Mouse (Mus musculus) embryonic facial prominence, embryonic 13.5 days (tissue): ENCODE results near the gene Cmah. TPM values are rescaled to one million over a fixed set of nuclear protein-coding genes. Genes with fewer than 3 reads are reported as not detected.

Source experiments
- ATAC-seq: fragments of 200-750 bp; cut with Nextera tagmentation; 2 replicates; pipeline ENCODE4 v1.8.0; 2017; ENCODE audit warnings: low read depth; ENCODE audit not compliant: insufficient number of reproducible peaks, insufficient read depth, low FRiP score, low TSS enrichment
- H3K27ac ChIP-seq: fragments of 300-500 bp; sonication (generic); 2 replicates; pipeline ENCODE4 v1.5.1; 2015; ENCODE audit warnings: moderate library complexity, mild to moderate bottlenecking, inconsistent platforms
- H3K27me3 ChIP-seq: fragments of 300-500 bp; sonication (generic); 2 replicates; pipeline ENCODE4 v1.6.1; 2015; ENCODE audit warnings: mild to moderate bottlenecking, inconsistent platforms
- H3K36me3 ChIP-seq: fragments of 300-500 bp; sonication (generic); 2 replicates; pipeline ENCODE4 v1.6.1; 2015; ENCODE audit warnings: mild to moderate bottlenecking, inconsistent platforms
- H3K4me1 ChIP-seq: fragments of 300-500 bp; sonication (generic); 2 replicates; pipeline ENCODE4 v1.6.1; 2015; ENCODE audit warnings: inconsistent platforms
- H3K4me2 ChIP-seq: fragments of 300-500 bp; sonication (generic); 2 replicates; pipeline ENCODE4 v1.6.1; 2015; ENCODE audit warnings: moderate library complexity, mild to moderate bottlenecking, inconsistent platforms
- H3K4me3 ChIP-seq: fragments of 300-500 bp; sonication (generic); 2 replicates; pipeline ENCODE4 v1.5.1; 2015; ENCODE audit warnings: mild to moderate bottlenecking, inconsistent platforms
- H3K9ac ChIP-seq: fragments of 300-500 bp; sonication (generic); 2 replicates; pipeline ENCODE4 v1.6.1; 2015; ENCODE audit warnings: mild to moderate bottlenecking, inconsistent platforms
- H3K9me3 ChIP-seq: fragments of 300-500 bp; sonication (generic); 2 replicates; pipeline ENCODE4 v1.6.1; 2016; ENCODE audit warnings: inconsistent platforms
- WGBS: fragments of 180-500 bp; shearing (Covaris S2); methylation state at CpG from one replicate; pipeline ENCODE4 v1.1.7; 2015; ENCODE audit warnings: mixed read lengths; 5-methylcytosine and 5-hydroxymethylcytosine counted together
- polyA plus RNA-seq: library from polyadenylated mRNA; unstranded; fragments of >200 nt; fragmentation: Nextera tagmentation; extraction: Ambion mirVana; gene quantifications from 2 replicates; pipeline ENCODE4 v1.2.1, GENCODE M21; 2015

Gene Cmah
- polyA plus RNA-seq, 1 experiment from 2014 or later: 0.22 TPM

- no peak overlapping the region for H3K4me3 ChIP-seq
- H3K9me3 ChIP-seq: no peaks in the 10 kb centered on the region
- H3K9ac ChIP-seq: no peak overlapping the region
- H3K4me2 ChIP-seq: no peak overlapping the region
- no peak overlapping the region for H3K27ac ChIP-seq
- H3K27me3 ChIP-seq: no peaks in the 10 kb centered on the region
- peaks cover 5% of the 10 kb centered on the region; the same call in 1 of the 2 replicates for H3K4me1 ChIP-seq
- WGBS: 44% methylated on average over 5 of the region's 5 CpGs
- no peaks in the 10 kb centered on the region for H3K36me3 ChIP-seq
- no peak for ATAC-seq
Measured at GRCm38 (mm10) chr13:24505812-24506211, 178.6 kb downstream of the Cmah start.

GRCm38 (mm10) chr13:24507156-24507555, 180.0 kb downstream of the Cmah start:
- H3K9ac ChIP-seq: no peak overlapping the region
- no peaks in the 10 kb centered on the region for H3K36me3 ChIP-seq
- H3K27me3 ChIP-seq: no peaks in the 10 kb centered on the region
- H3K4me1 ChIP-seq: peaks cover 5% of the 10 kb centered on the region; the same call in 1 of the 2 replicates
- no peak overlapping the region for H3K4me2 ChIP-seq
- H3K9me3 ChIP-seq: no peaks in the 10 kb centered on the region
- H3K27ac ChIP-seq: no peak overlapping the region
- no peak overlapping the region for H3K4me3 ChIP-seq
- no peak for ATAC-seq
- 47% methylated on average over 6 of the region's 6 CpGs for WGBS

GRCm38 (mm10) chr13:24508917-24509316, 181.7 kb downstream of the Cmah start:
- no peaks in the 10 kb centered on the region for H3K36me3 ChIP-seq
- WGBS: 39% methylated on average over 1 of the region's 1 CpGs
- H3K27ac ChIP-seq: no peak overlapping the region
- no peak overlapping the region for H3K9ac ChIP-seq
- no peak overlapping the region for H3K4me2 ChIP-seq
- no peak for ATAC-seq
- no peaks in the 10 kb centered on the region for H3K9me3 ChIP-seq
- H3K4me3 ChIP-seq: no peak overlapping the region
- peaks cover 5% of the 10 kb centered on the region; the same call in 1 of the 2 replicates for H3K4me1 ChIP-seq
- H3K27me3 ChIP-seq: no peaks in the 10 kb centered on the region

GRCm38 (mm10) chr13:24511367-24511766, 184.2 kb downstream of the Cmah start:
- Histone ChIP-seq H3K27me3 (no peaks in the 10 kb centered on the region), H3K4me2 (no peak overlapping the region), H3K36me3 (no peaks in the 10 kb centered on the region), H3K4me1 (peaks cover 5% of the 10 kb centered on the region; the same call in 1 of the 2 replicates), H3K9me3 (no peaks in the 10 kb centered on the region), H3K4me3 (no peak overlapping the region), H3K9ac (no peak overlapping the region), H3K27ac (no peak overlapping the region)
- no peak for ATAC-seq
- WGBS: 77% methylated on average over 1 of the region's 1 CpGs

- ATAC-seq: no peak
- Histone ChIP-seq H3K36me3 (no peaks in the 10 kb centered on the region), H3K9me3 (no peaks in the 10 kb centered on the region), H3K4me3 (no peak overlapping the region), H3K27me3 (no peaks in the 10 kb centered on the region), H3K4me2 (no peak overlapping the region), H3K4me1 (peaks cover 2% of the 10 kb centered on the region; the same call in 1 of the 2 replicates), H3K27ac (no peak overlapping the region), H3K9ac (no peak overlapping the region)
- WGBS: 74% methylated on average over 14 of the region's 14 CpGs
Measured at GRCm38 (mm10) chr13:24511932-24512520, 184.8 kb downstream of the Cmah start.

GRCm38 (mm10) chr13:24513717-24514116, 186.5 kb downstream of the Cmah start:
- no peaks in the 10 kb centered on the region for H3K36me3 ChIP-seq
- no peaks in the 10 kb centered on the region for H3K9me3 ChIP-seq
- no peaks in the 10 kb centered on the region for H3K4me1 ChIP-seq
- no peak overlapping the region for H3K4me2 ChIP-seq
- no peak overlapping the region for H3K27ac ChIP-seq
- no peak overlapping the region for H3K9ac ChIP-seq
- H3K4me3 ChIP-seq: no peak overlapping the region
- WGBS: 87% methylated on average over 3 of the region's 3 CpGs
- H3K27me3 ChIP-seq: no peaks in the 10 kb centered on the region
- no peak for ATAC-seq

GRCm38 (mm10) chr13:24515101-24515675, 188.0 kb downstream of the Cmah start:
- Histone ChIP-seq H3K27ac (no peak overlapping the region), H3K36me3 (no peaks in the 10 kb centered on the region), H3K4me1 (no peaks in the 10 kb centered on the region), H3K27me3 (no peaks in the 10 kb centered on the region), H3K9ac (no peak overlapping the region), H3K4me2 (no peak overlapping the region), H3K4me3 (no peak overlapping the region), H3K9me3 (no peaks in the 10 kb centered on the region)
- 43% methylated on average over 6 of the region's 6 CpGs for WGBS
- no peak for ATAC-seq

GRCm38 (mm10) chr13:24517757-24518156, 190.6 kb downstream of the Cmah start:
- Histone ChIP-seq H3K27me3 (no peaks in the 10 kb centered on the region), H3K9me3 (no peaks in the 10 kb centered on the region), H3K27ac (no peak overlapping the region), H3K4me2 (no peak overlapping the region), H3K36me3 (no peaks in the 10 kb centered on the region), H3K4me3 (no peak overlapping the region), H3K9ac (no peak overlapping the region), H3K4me1 (peaks cover 7% of the 10 kb centered on the region; the same call in 1 of the 2 replicates)
- WGBS: 68% methylated on average over 2 of the region's 2 CpGs
- ATAC-seq: no peak

GRCm38 (mm10) chr13:24518887-24519286, 191.7 kb downstream of the Cmah start:
- no peak overlapping the region for H3K27ac ChIP-seq
- no peaks in the 10 kb centered on the region for H3K27me3 ChIP-seq
- H3K4me1 ChIP-seq: peaks cover 11% of the 10 kb centered on the region; the same call in 1 of the 2 replicates
- no peak overlapping the region for H3K4me2 ChIP-seq
- H3K36me3 ChIP-seq: no peaks in the 10 kb centered on the region
- H3K9me3 ChIP-seq: no peaks in the 10 kb centered on the region
- no peak for ATAC-seq
- WGBS: 29% methylated on average over 6 of the region's 6 CpGs
- no peak overlapping the region for H3K4me3 ChIP-seq
- H3K9ac ChIP-seq: no peak overlapping the region

GRCm38 (mm10) chr13:24519976-24520647, 192.9 kb downstream of the Cmah start:
- Histone ChIP-seq H3K9me3 (no peaks in the 10 kb centered on the region), H3K27ac (no peak overlapping the region), H3K4me2 (no peak overlapping the region), H3K4me1 (peaks cover 12% of the 10 kb centered on the region; the same call in 1 of the 2 replicates), H3K27me3 (no peaks in the 10 kb centered on the region), H3K4me3 (no peak overlapping the region), H3K36me3 (no peaks in the 10 kb centered on the region), H3K9ac (no peak overlapping the region)
- 81% methylated on average over 14 of the region's 14 CpGs for WGBS
- no peak for ATAC-seq

GRCm38 (mm10) chr13:24520796-24521195, 193.6 kb downstream of the Cmah start:
- Histone ChIP-seq H3K27ac (no peak overlapping the region), H3K9me3 (no peaks in the 10 kb centered on the region), H3K4me3 (no peak overlapping the region), H3K4me1 (peaks cover 12% of the 10 kb centered on the region; the same call in 1 of the 2 replicates), H3K36me3 (no peaks in the 10 kb centered on the region), H3K27me3 (no peaks in the 10 kb centered on the region), H3K4me2 (no peak overlapping the region), H3K9ac (no peak overlapping the region)
- ATAC-seq: no peak
- 72% methylated on average over 10 of the region's 10 CpGs for WGBS
